Mouse (Mus musculus) midbrain, embryonic 14.5 days (tissue): Measurements from ENCODE around the gene Btbd35f20. TPM values are rescaled to one million over a fixed set of nuclear protein-coding genes. Genes with fewer than 3 reads are reported as not detected.
"Not testable (repeated sequence)": the region's sequence is repeated elsewhere in the genome, so short reads cannot be mapped to it uniquely, and the experiment has no call there.

Experiments used
- ATAC-seq: fragments of 200-750 bp; cut with Nextera tagmentation; 2 replicates; pipeline ENCODE4 v1.8.0; 2017; ENCODE audit warnings: moderate number of reproducible peaks, moderate library complexity; ENCODE audit not compliant: low FRiP score, low TSS enrichment
- DNase-seq: peaks from one replicate; pipeline ENCODE4 v3.0.0-alpha.2; 2015
- H3K27ac ChIP-seq: fragments of 300-500 bp; sonication (generic); replicated peaks from 2 replicates; pipeline ENCODE4 v1.5.1; 2014; ENCODE audit warnings: mild to moderate bottlenecking, low read depth, low read length, moderate library complexity
- H3K27me3 ChIP-seq: fragments of 300-500 bp; sonication (generic); 2 replicates; pipeline ENCODE4 v1.6.1; 2014; ENCODE audit warnings: low read length, control low read depth, mixed read lengths; ENCODE audit not compliant: control insufficient read depth, insufficient read depth
- H3K36me3 ChIP-seq: fragments of 300-500 bp; sonication (generic); 2 replicates; pipeline ENCODE4 v1.6.1; 2014; ENCODE audit warnings: low read length, control low read depth; ENCODE audit not compliant: control insufficient read depth, insufficient read depth
- H3K4me1 ChIP-seq: fragments of 300-500 bp; sonication (generic); 2 replicates; pipeline ENCODE4 v1.6.1; 2014; ENCODE audit warnings: mild to moderate bottlenecking, antibody characterized with exemption, low read length, control low read depth; ENCODE audit not compliant: control insufficient read depth, insufficient read depth
- H3K4me2 ChIP-seq: fragments of 300-500 bp; sonication (generic); 2 replicates; pipeline ENCODE4 v1.6.1; 2014; ENCODE audit warnings: mild to moderate bottlenecking, low read length, moderate library complexity
- H3K4me3 ChIP-seq: fragments of 300-500 bp; sonication (generic); replicated peaks from 2 replicates; pipeline ENCODE4 v1.5.1; 2014; ENCODE audit warnings: low read depth, low read length
- H3K9ac ChIP-seq: fragments of 300-500 bp; sonication (generic); replicated peaks from 2 replicates; pipeline ENCODE4 v1.6.1; 2014; ENCODE audit warnings: mild to moderate bottlenecking, low read length, moderate library complexity
- H3K9me3 ChIP-seq: fragments of 300-500 bp; sonication (generic); 2 replicates; pipeline ENCODE4 v1.6.1; 2016; ENCODE audit warnings: low read length, control low read depth, mixed read lengths; ENCODE audit not compliant: control insufficient read depth
- WGBS: fragments of 180-500 bp; shearing (Covaris S2); extraction: QIAGEN DNeasy Blood & Tissue Kit; methylation state at CpG from one replicate; pipeline ENCODE4 v1.1.7; 2014; 5-methylcytosine and 5-hydroxymethylcytosine counted together
- polyA plus RNA-seq: library from polyadenylated mRNA; unstranded; fragments of >200 nt; fragmentation: Nextera tagmentation; extraction: Ambion mirVana; gene quantifications from 2 replicates; pipeline ENCODE4 v1.2.1, GENCODE M21; 2014

Btbd35f20 gene
- not detected in 2 replicates for polyA plus RNA-seq

GRCm38 (mm10) chrX:4291145-4291544 lies at the start of gene Btbd35f20:
Gene Btbd35f20, minus strand, starts transcription at chrX:4291245.
- H3K27ac ChIP-seq, H3K4me3 ChIP-seq, H3K9ac ChIP-seq, DNase-seq, H3K4me1 ChIP-seq, H3K9me3 ChIP-seq, ATAC-seq, H3K27me3 ChIP-seq, H3K4me2 ChIP-seq, H3K36me3 ChIP-seq: not testable (repeated sequence)
- no CpG with 5 or more reads among the region's 4 CpGs for WGBS

Other genes with a start within 250 kb of the Btbd35f20 start
- gene Btbd35f28, start 94.7 kb downstream of the Btbd35f20 start, polyA plus RNA-seq: not detected in 2 replicates
- gene Btbd35f17, start 79.4 kb upstream of the Btbd35f20 start, polyA plus RNA-seq: not detected in 2 replicates